Mouse (Mus musculus) lung, embryonic 15.5 days (tissue): ENCODE results near the gene Slc34a1. TPM values are rescaled to one million over a fixed set of nuclear protein-coding genes. Genes with fewer than 3 reads are reported as not detected.

ENCODE experiments used
- ATAC-seq: fragments of 200-750 bp; cut with Nextera tagmentation; 2 replicates; pipeline ENCODE4 v1.8.0; 2017; ENCODE audit warnings: moderate number of reproducible peaks, borderline replicate concordance; ENCODE audit not compliant: low FRiP score, low TSS enrichment; ENCODE audit errors: extremely low read depth
- H3K27ac ChIP-seq: fragments of 300-500 bp; sonication (generic); 2 replicates; pipeline ENCODE4 v1.5.1; 2015; ENCODE audit warnings: moderate library complexity, mild to moderate bottlenecking, inconsistent platforms
- H3K27me3 ChIP-seq: fragments of 300-500 bp; sonication (generic); 2 replicates; pipeline ENCODE4 v1.6.1; 2015; ENCODE audit warnings: inconsistent platforms
- H3K36me3 ChIP-seq: fragments of 300-500 bp; sonication (generic); 2 replicates; pipeline ENCODE4 v1.6.1; 2015; ENCODE audit warnings: inconsistent platforms
- H3K4me1 ChIP-seq: fragments of 300-500 bp; sonication (generic); 2 replicates; pipeline ENCODE4 v1.6.1; 2015; ENCODE audit warnings: inconsistent platforms
- H3K4me2 ChIP-seq: fragments of 300-500 bp; sonication (generic); 2 replicates; pipeline ENCODE4 v1.6.1; 2015; ENCODE audit warnings: inconsistent platforms, mild to moderate bottlenecking, moderate library complexity
- H3K4me3 ChIP-seq: fragments of 300-500 bp; sonication (generic); 2 replicates; pipeline ENCODE4 v1.5.1; 2015; ENCODE audit warnings: mild to moderate bottlenecking, inconsistent platforms
- H3K9ac ChIP-seq: fragments of 300-500 bp; sonication (generic); 2 replicates; pipeline ENCODE4 v1.6.1; 2015; ENCODE audit warnings: inconsistent platforms
- H3K9me3 ChIP-seq: fragments of 300-500 bp; sonication (generic); 2 replicates; pipeline ENCODE4 v1.6.1; 2016; ENCODE audit warnings: inconsistent platforms
- WGBS: fragments of 180-500 bp; shearing (Covaris S2); methylation state at CpG from one replicate; pipeline ENCODE4 v1.1.7; 2015; 5-methylcytosine and 5-hydroxymethylcytosine counted together
- microRNA-seq: library from miRNA; unstranded; fragments of <30 nt; microRNA quantifications from one replicate; pipeline ENCODE4, GENCODE M21; 2016
- polyA plus RNA-seq: library from polyadenylated mRNA; unstranded; fragments of >200 nt; fragmentation: Nextera tagmentation; extraction: Ambion mirVana; gene quantifications from 2 replicates; pipeline ENCODE4 v1.2.1, GENCODE M21; 2015

Slc34a1 gene
- polyA plus RNA-seq, 1 experiment from 2014 or later, result 0.17 TPM

GRCm38 (mm10) chr13:55465184-55465583 lies 67.2 kb downstream of the Slc34a1 start:
- Histone ChIP-seq H3K4me1 (peaks cover 19% of the 10 kb centered on the region), H3K4me2 (peak overlapping the region; percentile 94), H3K9me3 (no peaks in the 10 kb centered on the region), H3K36me3 (peaks cover 2% of the 10 kb centered on the region; the same call in 1 of the 2 replicates), H3K4me3 (peak overlapping the region; percentile 58; the same call in 1 of the 2 replicates), H3K9ac (no peak overlapping the region), H3K27me3 (peaks cover 8% of the 10 kb centered on the region; the same call in 1 of the 2 replicates), H3K27ac (no peak overlapping the region)
- no peak for ATAC-seq
- 23% methylated on average over 3 of the region's 3 CpGs for WGBS

Small RNA genes within 50 kb of the gene (microRNA-seq; reads per million reads assigned to microRNA genes)
- gene Mir6943, result 0.56 reads per million

Other genes starting within 250 kb of the Slc34a1 start
- gene Fgfr4, start 245.5 kb upstream of the Slc34a1 start, polyA plus RNA-seq, result 19.9 and 20.2 TPM in 2 replicates
- 61.0 and 61.7 TPM in 2 replicates for gene Nsd1, start 188.4 kb upstream of the Slc34a1 start, polyA plus RNA-seq
- 489 and 499 TPM in 2 replicates for gene Prelid1, start 77.7 kb upstream of the Slc34a1 start, polyA plus RNA-seq
- gene Rab24, start 76.2 kb upstream of the Slc34a1 start, polyA plus RNA-seq, result 83.7 and 87.6 TPM in 2 replicates
- 47.2 and 47.5 TPM in 2 replicates for gene Mxd3, start 68.4 kb upstream of the Slc34a1 start, polyA plus RNA-seq
- gene Lman2, start 35.4 kb upstream of the Slc34a1 start, polyA plus RNA-seq, result 111 and 112 TPM in 2 replicates
- gene Rgs14, start 28.5 kb upstream of the Slc34a1 start, polyA plus RNA-seq, result 1.2 and 1.3 TPM in 2 replicates
- not detected in 2 replicates for gene Pfn3, start 17.0 kb downstream of the Slc34a1 start, polyA plus RNA-seq
- gene F12, start 28.6 kb downstream of the Slc34a1 start, polyA plus RNA-seq, result 0.10 and 0.65 TPM in 2 replicates
- 45.1 and 45.7 TPM in 2 replicates for gene Grk6, start 46.9 kb downstream of the Slc34a1 start, polyA plus RNA-seq
- 0.29 and 0.39 TPM in 2 replicates for gene Prr7, start 66.1 kb downstream of the Slc34a1 start, polyA plus RNA-seq
- 124 and 132 TPM in 2 replicates for gene Dbn1, start 89.9 kb downstream of the Slc34a1 start, polyA plus RNA-seq
- 169 and 176 TPM in 2 replicates for gene Pdlim7, start 115.5 kb downstream of the Slc34a1 start, polyA plus RNA-seq
- gene Dok3, start 131.1 kb downstream of the Slc34a1 start, polyA plus RNA-seq, result 2.7 and 3.1 TPM in 2 replicates
- 65.7 and 67.2 TPM in 2 replicates for gene Ddx41, start 138.5 kb downstream of the Slc34a1 start, polyA plus RNA-seq
- gene Fam193b, start 172.9 kb downstream of the Slc34a1 start, polyA plus RNA-seq, result 33.4 and 40.3 TPM in 2 replicates
- 179 and 184 TPM in 2 replicates for gene Tmed9, start 175.5 kb downstream of the Slc34a1 start, polyA plus RNA-seq
- gene B4galt7, start 201.7 kb downstream of the Slc34a1 start, polyA plus RNA-seq, result 25.1 and 29.1 TPM in 2 replicates
- gene Caml, start 224.8 kb downstream of the Slc34a1 start, polyA plus RNA-seq, result 53.1 and 58.4 TPM in 2 replicates
- gene Ddx46, start 236.8 kb downstream of the Slc34a1 start, polyA plus RNA-seq, result 29.0 and 31.6 TPM in 2 replicates